Mouse (Mus musculus): ENCODE results near the gene Nid2. TPM values are rescaled to one million over a fixed set of nuclear protein-coding genes. Genes with fewer than 3 reads are reported as not detected.

The Nid2 gene
- total and polyA plus RNA-seq, 3 experiments: 12.1 to 21.6 (median 21.2) TPM

DNA sequence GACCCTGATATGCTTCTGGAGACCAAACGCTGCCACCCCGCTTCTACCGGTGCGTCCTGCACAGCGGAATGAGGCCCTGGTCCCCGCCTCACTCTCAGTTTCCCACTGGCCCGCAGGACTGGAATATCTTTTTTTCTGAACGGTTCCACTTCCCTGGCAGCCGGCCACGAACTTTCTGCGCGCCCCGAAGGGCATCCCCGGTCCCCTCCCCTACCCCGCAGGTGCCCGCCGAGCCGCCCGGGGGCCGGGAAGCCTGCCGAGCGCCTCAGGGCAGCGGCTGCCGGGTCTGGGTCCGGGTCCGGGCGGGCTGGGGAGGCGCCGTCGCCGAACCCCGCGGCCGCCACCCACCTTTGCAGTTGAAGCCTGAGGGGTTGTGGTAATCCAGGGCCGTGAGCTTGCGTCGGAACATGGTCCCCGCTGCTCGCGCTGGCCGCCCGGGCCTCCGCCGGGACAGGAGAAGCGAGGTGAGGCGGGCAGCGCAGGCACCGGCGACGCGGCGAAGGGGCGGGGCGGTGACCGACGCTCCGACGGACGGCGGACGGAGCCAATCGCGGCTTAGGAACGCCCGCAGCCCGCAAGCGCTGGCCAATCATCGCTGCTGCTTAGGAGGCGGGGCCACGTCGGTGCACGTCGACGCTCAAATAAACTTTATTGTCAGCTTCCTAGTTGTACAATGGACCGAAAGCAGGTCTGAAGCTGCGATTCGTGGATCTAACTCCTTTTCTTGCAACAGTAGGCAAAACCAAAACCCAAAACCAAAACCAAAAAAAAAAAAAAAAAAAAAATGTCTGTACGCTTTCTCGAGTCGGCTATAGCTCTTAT, 72.5 kb downstream of the Nid2 start, which contains the start of gene Rtraf:
Gene Rtraf (minus strand): TSS at position 504 of the 822 bp plus-strand sequence.
- Histone ChIP-seq H3K79me2 (replicated peaks; ENCODE audit: control insufficient read depth, insufficient read depth, low read length) (no peaks in the 10 kb centered on the region), H3K27me3 (ENCODE audit: control insufficient read depth, insufficient read depth, low read length) (no peaks in the 10 kb centered on the region), H3K4me1 (ENCODE audit: control insufficient read depth, insufficient read depth, low read length) (peaks cover 1% of the 10 kb centered on the region), H3K9ac (ENCODE audit: low read depth, low read length) (peak within 1 kb of the TSS; percentile 93), H3K27ac (peak within 1 kb of the TSS; percentile 88), H3K36me3 (ENCODE audit: control insufficient read depth, insufficient read depth, low read length) (peaks cover 3% of the 10 kb centered on the region), H3K4me3 (peak within 1 kb of the TSS; percentile 83)
- DNase-seq: peak; percentile 95 to 96
- WGBS: under 1% methylated on average over 80 of the region's 80 CpGs
- TF ChIP-seq CTCF (IDR thresholded peaks at IDR 0.05): no peak
- TF ChIP-seq EP300 (IDR thresholded peaks at IDR 0.05; ENCODE audit: insufficient read depth, low read depth, low read length): 0 out of 2 replicates have a peak, but pooled peaks have one; percentile 54
- TF ChIP-seq POLR2A (IDR thresholded peaks at IDR 0.05; ENCODE audit: insufficient read depth, low read depth, low read length): 0 out of 2 replicates have a peak, but pooled peaks have one; percentile 76
- intact Hi-C loops (cut with DNase I): no loop called here

DNA sequence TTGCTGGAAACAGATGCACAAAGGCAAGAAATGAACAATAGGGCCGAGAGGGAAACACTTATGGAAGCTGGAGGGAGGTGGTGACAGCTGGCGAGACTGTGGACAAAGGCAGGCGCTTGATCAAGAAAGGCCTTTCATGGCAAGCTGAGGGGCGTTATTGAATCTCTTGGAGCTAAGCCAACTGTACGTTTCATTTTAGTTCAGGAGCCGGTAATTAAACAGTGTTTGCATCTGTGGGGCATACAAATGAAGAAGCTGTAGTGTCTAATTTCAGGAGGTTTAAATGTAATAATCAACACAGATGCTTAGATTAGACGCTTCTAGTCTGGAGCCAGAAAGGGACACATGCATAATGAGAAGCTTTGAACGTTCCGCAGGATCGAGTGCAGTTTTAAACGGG, 74.4 kb downstream of the Nid2 start:
- peaks cover 3% of the 10 kb centered on the region for H3K36me3 ChIP-seq (ENCODE audit: control insufficient read depth, insufficient read depth, low read length)
- H3K79me2 ChIP-seq (replicated peaks; ENCODE audit: control insufficient read depth, insufficient read depth, low read length): no peaks in the 10 kb centered on the region
- no peak overlapping the region for H3K27ac ChIP-seq
- intact Hi-C loops (cut with DNase I): no loop called here
- H3K4me3 ChIP-seq: no peak overlapping the region
- 57% methylated on average over 11 of the region's 11 CpGs for WGBS
- no peak overlapping the region for H3K9ac ChIP-seq (ENCODE audit: low read depth, low read length)
- H3K4me1 ChIP-seq (ENCODE audit: control insufficient read depth, insufficient read depth, low read length): peaks cover 1% of the 10 kb centered on the region
- H3K27me3 ChIP-seq (ENCODE audit: control insufficient read depth, insufficient read depth, low read length): no peaks in the 10 kb centered on the region
- DNase-seq: no peak
- TF ChIP-seq POLR2A (IDR thresholded peaks at IDR 0.05; ENCODE audit: insufficient read depth, low read depth, low read length) (no peak), CTCF (IDR thresholded peaks at IDR 0.05) (no peak), EP300 (IDR thresholded peaks at IDR 0.05; ENCODE audit: insufficient read depth, low read depth, low read length) (no peak)

DNA sequence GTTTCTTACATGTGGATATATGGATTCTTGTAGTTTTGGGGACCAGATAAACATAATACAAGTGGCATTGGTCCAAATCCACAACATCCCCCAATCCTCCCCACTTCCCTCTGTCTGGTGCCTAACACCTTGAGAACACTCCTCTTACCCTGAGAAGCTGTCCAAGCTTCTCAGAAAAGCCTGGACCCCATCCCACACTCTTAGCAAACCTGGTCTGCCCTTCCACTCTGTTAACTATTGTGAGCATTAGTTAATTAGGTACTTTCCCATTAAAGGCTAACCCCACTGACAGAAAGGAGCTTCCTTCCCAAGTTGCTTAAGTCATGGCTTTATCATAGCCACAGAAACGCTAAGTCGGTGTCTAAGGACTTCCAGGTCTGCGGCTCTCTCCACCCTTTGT, 85.2 kb downstream of the Nid2 start:
- Histone ChIP-seq H3K9ac (ENCODE audit: low read depth, low read length) (no peak overlapping the region), H3K4me3 (no peak overlapping the region), H3K36me3 (ENCODE audit: control insufficient read depth, insufficient read depth, low read length) (no peaks in the 10 kb centered on the region), H3K79me2 (replicated peaks; ENCODE audit: control insufficient read depth, insufficient read depth, low read length) (no peaks in the 10 kb centered on the region), H3K27me3 (ENCODE audit: control insufficient read depth, insufficient read depth, low read length) (no peaks in the 10 kb centered on the region), H3K4me1 (ENCODE audit: control insufficient read depth, insufficient read depth, low read length) (no peaks in the 10 kb centered on the region), H3K27ac (no peak overlapping the region)
- intact Hi-C loops (cut with DNase I): no loop called here
- no peak for TF ChIP-seq EP300 (IDR thresholded peaks at IDR 0.05; ENCODE audit: insufficient read depth, low read depth, low read length)
- TF ChIP-seq POLR2A (IDR thresholded peaks at IDR 0.05; ENCODE audit: insufficient read depth, low read depth, low read length): no peak
- TF ChIP-seq CTCF (IDR thresholded peaks at IDR 0.05): no peak
- DNase-seq: no peak
- WGBS: 78% methylated on average over 3 of the region's 3 CpGs

- no peaks in the 10 kb centered on the region for H3K36me3 ChIP-seq (ENCODE audit: control insufficient read depth, insufficient read depth, low read length)
- no peak for TF ChIP-seq EP300 (IDR thresholded peaks at IDR 0.05; ENCODE audit: insufficient read depth, low read depth, low read length)
- TF ChIP-seq CTCF (IDR thresholded peaks at IDR 0.05): peak; percentile 85
- no peak overlapping the region for H3K27ac ChIP-seq
- 24% methylated on average over 15 of the region's 15 CpGs for WGBS
- intact Hi-C loops (cut with DNase I): loop anchor here (1.0 to 2.0 kb wide), 2 partner anchors 228 to 419 kb away; no protein-coding TSS in a partner anchor
- peak overlapping the region; percentile 48 for H3K4me3 ChIP-seq
- no peaks in the 10 kb centered on the region for H3K27me3 ChIP-seq (ENCODE audit: control insufficient read depth, insufficient read depth, low read length)
- no peaks in the 10 kb centered on the region for H3K79me2 ChIP-seq (replicated peaks; ENCODE audit: control insufficient read depth, insufficient read depth, low read length)
- H3K9ac ChIP-seq (ENCODE audit: low read depth, low read length): peak overlapping the region; percentile 75
- peak; percentile 49 to 64 for DNase-seq
- no peaks in the 10 kb centered on the region for H3K4me1 ChIP-seq (ENCODE audit: control insufficient read depth, insufficient read depth, low read length)
Observed at GRCm38 (mm10) chr14:19839600-19840332, 88.7 kb downstream of the Nid2 start.

DNA sequence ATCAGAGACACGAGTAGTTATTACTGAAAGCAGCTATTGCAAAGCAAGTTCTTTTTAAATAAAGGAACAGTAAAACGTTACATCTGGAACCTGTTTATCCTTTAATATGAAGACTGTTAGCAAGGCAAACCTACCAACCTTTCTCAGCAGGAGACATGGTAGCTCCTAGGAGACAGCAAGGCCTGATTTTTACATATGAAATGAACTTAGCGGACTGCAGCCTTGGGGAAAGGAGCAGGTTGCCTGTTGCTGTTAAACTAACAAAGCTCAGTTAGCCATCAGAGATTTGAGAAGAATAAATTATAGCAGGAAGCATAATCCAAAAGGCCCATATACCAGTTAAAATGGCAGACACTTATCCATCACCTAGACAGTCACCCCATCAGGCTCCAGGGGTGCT, 102.4 kb downstream of the Nid2 start:
- intact Hi-C loops (cut with DNase I): no loop called here
- DNase-seq: no peak

More for the DNA sequence above, 102.4 kb downstream of the Nid2 start:
- TF ChIP-seq POLR2A (IDR thresholded peaks at IDR 0.05; ENCODE audit: insufficient read depth, low read depth, low read length): no peak
- no peak for TF ChIP-seq EP300 (IDR thresholded peaks at IDR 0.05; ENCODE audit: insufficient read depth, low read depth, low read length)
- TF ChIP-seq CTCF (IDR thresholded peaks at IDR 0.05): no peak
- Histone ChIP-seq H3K79me2 (replicated peaks; ENCODE audit: control insufficient read depth, insufficient read depth, low read length) (no peaks in the 10 kb centered on the region), H3K27ac (no peak overlapping the region), H3K4me1 (ENCODE audit: control insufficient read depth, insufficient read depth, low read length) (no peaks in the 10 kb centered on the region), H3K4me3 (no peak overlapping the region), H3K36me3 (ENCODE audit: control insufficient read depth, insufficient read depth, low read length) (no peaks in the 10 kb centered on the region), H3K27me3 (ENCODE audit: control insufficient read depth, insufficient read depth, low read length) (no peaks in the 10 kb centered on the region), H3K9ac (ENCODE audit: low read depth, low read length) (no peak overlapping the region)
- 70% methylated on average over 3 of the region's 3 CpGs for WGBS

All from heart, adult 2 months (tissue).